Mouse (Mus musculus) small intestine, adult 2 months (tissue): ENCODE measurements around the gene Cntn4. TPM values are rescaled to one million over a fixed set of nuclear protein-coding genes. Genes with fewer than 3 reads are reported as not detected.

Source experiments
- H3K27ac ChIP-seq: fragments of 200-500 bp; 2 replicates; pipeline ENCODE4 v1.5.1; 2012; ENCODE audit warnings: low read depth, low read length, control low read depth, inconsistent platforms; ENCODE audit not compliant: insufficient read depth
- H3K27me3 ChIP-seq: fragments of 200-500 bp; 2 replicates; pipeline ENCODE4 v1.6.1; 2012; ENCODE audit warnings: mild to moderate bottlenecking, moderate library complexity, low read length, inconsistent platforms; ENCODE audit not compliant: control insufficient read depth, insufficient read depth
- H3K36me3 ChIP-seq: fragments of 200-500 bp; 2 replicates; pipeline ENCODE4 v1.6.1; 2012; ENCODE audit warnings: mild to moderate bottlenecking, low read length, control low read depth, inconsistent platforms; ENCODE audit not compliant: control insufficient read depth, insufficient read depth
- H3K4me1 ChIP-seq: fragments of 200-500 bp; 2 replicates; pipeline ENCODE4 v1.6.1; 2012; ENCODE audit warnings: low read length, inconsistent platforms, mixed read lengths; ENCODE audit not compliant: control insufficient read depth, insufficient read depth, insufficient read length
- H3K4me3 ChIP-seq: fragments of 200-500 bp; 2 replicates; pipeline ENCODE4 v1.5.1; 2012; ENCODE audit warnings: low read depth, mild to moderate bottlenecking, control low read depth, inconsistent platforms, low read length, moderate library complexity
- CTCF ChIP-seq: fragments of 200-500 bp; IDR thresholded peaks from 2 replicates; pipeline ENCODE4 v1.5.1; 2012; ENCODE audit warnings: low read depth, mild to moderate bottlenecking, control low read depth, inconsistent platforms, low read length, moderate library complexity, mixed read lengths; ENCODE audit not compliant: insufficient replicate concordance, insufficient read length; ENCODE audit errors: extremely low read depth
- POLR2A ChIP-seq: fragments of 200-500 bp; IDR thresholded peaks from 2 replicates; pipeline ENCODE4 v1.6.1; 2012; ENCODE audit warnings: low read depth, mild to moderate bottlenecking, control low read depth, inconsistent platforms, low read length, moderate library complexity
- WGBS: fragments of 180-500 bp; shearing (Covaris S2); methylation state at CpG from one replicate; pipeline ENCODE4 v1.1.7; 2018; 5-methylcytosine and 5-hydroxymethylcytosine counted together
- polyA plus RNA-seq: library from polyadenylated mRNA; depleted of rRNA; stranded (reverse); fragments of >200 nt; gene quantifications from 2 replicates; pipeline ENCODE4 v1.2.3, GENCODE M21; 2012

The Cntn4 gene
- polyA plus RNA-seq, 1 experiment: not detected

DNA sequence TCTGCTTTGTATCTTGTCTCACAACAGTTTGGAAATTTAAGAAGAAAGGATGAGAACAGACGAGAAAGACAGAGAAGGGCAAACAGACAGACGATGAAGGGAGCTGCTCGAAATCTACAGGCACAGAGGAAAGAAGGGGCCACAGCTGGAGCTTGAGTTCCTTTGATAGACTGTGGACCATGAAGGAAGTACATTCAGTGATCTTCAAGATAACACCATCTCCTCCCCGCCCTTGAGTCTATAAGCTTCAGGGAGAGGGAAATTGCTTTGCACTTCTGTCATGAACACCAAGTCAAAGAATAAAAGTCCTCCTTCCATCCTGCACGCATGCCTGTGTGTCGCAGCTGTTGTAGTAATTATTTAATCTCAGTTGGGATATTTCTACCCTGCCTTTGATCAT is 1048.6 kb downstream of the Cntn4 start:
- Histone ChIP-seq H3K27me3 (no peaks in the 10 kb centered on the region), H3K4me1 (no peaks in the 10 kb centered on the region), H3K36me3 (no peaks in the 10 kb centered on the region), H3K27ac (no peak overlapping the region), H3K4me3 (no peak overlapping the region)
- WGBS: 66% methylated on average over 6 of the region's 6 CpGs
- no peak for TF ChIP-seq CTCF
- TF ChIP-seq POLR2A: no peak

DNA sequence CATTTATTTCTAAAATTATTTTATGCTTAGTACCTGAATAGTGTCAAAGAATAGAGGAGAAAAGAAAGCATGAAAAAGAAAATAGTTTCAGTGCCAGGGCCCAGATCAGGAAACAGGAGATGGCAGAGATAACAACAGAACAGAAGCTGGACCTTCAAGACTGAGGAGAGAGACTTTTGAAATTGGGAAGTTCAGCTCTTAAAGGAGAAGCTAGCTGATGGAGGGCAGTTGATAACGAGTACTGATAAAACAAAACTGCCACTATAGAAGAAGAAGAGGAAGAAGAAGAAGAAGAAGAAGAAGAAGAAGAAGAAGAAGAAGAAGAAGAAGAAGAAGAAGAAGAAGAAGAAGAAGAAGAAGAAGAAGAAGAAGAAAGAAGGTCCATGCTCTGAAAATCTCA is 1050.2 kb downstream of the Cntn4 start:
- TF ChIP-seq CTCF (no peak), POLR2A (no peak)
- no peak overlapping the region for H3K4me3 ChIP-seq
- no peaks in the 10 kb centered on the region for H3K4me1 ChIP-seq

GRCm38 (mm10) chr6:106729682-106730314 is 1052.3 kb downstream of the Cntn4 start:
- WGBS: 60% methylated on average over 4 of the region's 4 CpGs
- H3K4me1 ChIP-seq: no peaks in the 10 kb centered on the region
- TF ChIP-seq POLR2A: no peak
- TF ChIP-seq CTCF: no peak

More for the DNA sequence above, 1050.2 kb downstream of the Cntn4 start:
- Histone ChIP-seq H3K27me3 (no peaks in the 10 kb centered on the region), H3K27ac (no peak overlapping the region), H3K36me3 (no peaks in the 10 kb centered on the region)
- 50% methylated on average over 1 of the region's 1 CpGs for WGBS

DNA sequence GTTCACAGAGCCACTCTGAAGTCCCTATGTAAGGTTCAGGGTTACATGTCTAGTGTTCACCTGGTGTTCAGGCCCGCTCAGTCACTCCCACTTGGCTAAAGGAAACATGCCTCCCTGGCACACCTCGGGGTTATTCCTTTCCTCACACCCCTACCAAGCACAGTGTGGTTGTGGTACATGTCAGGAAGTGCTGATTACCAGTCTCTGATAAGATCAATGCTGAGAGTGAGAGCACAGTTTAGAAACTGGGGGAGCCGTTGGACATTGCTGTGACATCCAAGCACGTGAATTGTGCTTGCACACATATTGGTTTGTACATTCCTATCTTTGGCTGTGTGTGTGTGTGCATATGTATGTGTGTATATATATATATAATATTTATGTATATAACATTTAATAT is 1055.1 kb downstream of the Cntn4 start:
- WGBS: 60% methylated on average over 4 of the region's 4 CpGs
- H3K36me3 ChIP-seq: no peaks in the 10 kb centered on the region
- H3K27ac ChIP-seq: no peak overlapping the region
- no peaks in the 10 kb centered on the region for H3K4me1 ChIP-seq
- no peaks in the 10 kb centered on the region for H3K27me3 ChIP-seq
- H3K4me3 ChIP-seq: no peak overlapping the region
- TF ChIP-seq CTCF (no peak), POLR2A (no peak)

More at GRCm38 (mm10) chr6:106729682-106730314, 1052.3 kb downstream of the Cntn4 start:
- no peak overlapping the region for H3K4me3 ChIP-seq
- H3K36me3 ChIP-seq: no peaks in the 10 kb centered on the region
- H3K27me3 ChIP-seq: no peaks in the 10 kb centered on the region
- no peak overlapping the region for H3K27ac ChIP-seq

- Histone ChIP-seq H3K4me1 (no peaks in the 10 kb centered on the region), H3K27me3 (no peaks in the 10 kb centered on the region), H3K36me3 (no peaks in the 10 kb centered on the region), H3K4me3 (no peak overlapping the region), H3K27ac (no peak overlapping the region)
- TF ChIP-seq POLR2A (no peak), CTCF (no peak)
- WGBS: 68% methylated on average over 3 of the region's 3 CpGs
Measured at GRCm38 (mm10) chr6:106738229-106738628, 1060.8 kb downstream of the Cntn4 start.

GRCm38 (mm10) chr6:106740244-106740825 is 1062.9 kb downstream of the Cntn4 start:
- Histone ChIP-seq H3K4me3 (no peak overlapping the region), H3K36me3 (no peaks in the 10 kb centered on the region), H3K27me3 (no peaks in the 10 kb centered on the region), H3K27ac (no peak overlapping the region), H3K4me1 (no peaks in the 10 kb centered on the region)
- WGBS: 87% methylated on average over 1 of the region's 1 CpGs
- TF ChIP-seq POLR2A (no peak), CTCF (no peak)

DNA sequence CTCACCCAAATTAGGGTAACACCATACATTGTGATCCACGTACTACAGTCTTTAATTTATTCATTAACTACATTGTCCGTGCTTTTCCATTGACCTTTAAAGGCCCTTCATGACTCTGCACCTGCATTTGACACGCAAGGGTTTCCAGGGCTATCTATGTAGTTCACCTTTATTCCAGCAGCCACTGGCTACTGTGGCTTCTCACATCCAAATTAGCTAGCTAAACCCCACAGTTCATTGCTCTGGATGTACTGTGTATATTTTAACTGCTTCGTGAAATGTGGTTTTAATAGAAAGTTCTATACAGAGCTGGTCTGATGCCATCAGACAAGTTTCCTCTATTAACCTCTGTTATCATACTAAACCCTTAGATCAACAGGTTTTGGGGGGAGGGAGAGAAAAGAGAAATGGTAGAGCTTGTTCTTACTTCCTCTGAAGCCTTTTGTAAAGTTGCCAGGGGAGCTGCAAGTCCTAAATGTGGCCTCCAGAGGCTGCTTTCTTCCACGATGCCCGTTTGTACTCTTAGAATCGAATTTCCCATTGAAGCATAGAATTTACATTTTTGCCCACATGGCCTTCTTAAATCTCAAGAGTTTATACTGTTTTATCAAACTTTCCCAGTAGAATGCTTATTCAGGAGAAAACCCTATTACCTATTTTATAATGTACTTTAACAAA is 1066.2 kb downstream of the Cntn4 start:
- WGBS: 70% methylated on average over 7 of the region's 7 CpGs
- no peaks in the 10 kb centered on the region for H3K27me3 ChIP-seq
- no peak for TF ChIP-seq POLR2A
- no peak for TF ChIP-seq CTCF

More for the DNA sequence above, 1066.2 kb downstream of the Cntn4 start:
- Histone ChIP-seq H3K36me3 (no peaks in the 10 kb centered on the region), H3K27ac (no peak overlapping the region), H3K4me1 (no peaks in the 10 kb centered on the region), H3K4me3 (no peak overlapping the region)
